Mouse (Mus musculus) ES-CJ7 (cell line): ENCODE data around the gene Hyal2.

Experiments used
- DNase-seq: peaks from one replicate; pipeline ENCODE4 v3.0.0; 2011; ENCODE audit warnings: low read depth, low spot score

The Hyal2 gene

DNA sequence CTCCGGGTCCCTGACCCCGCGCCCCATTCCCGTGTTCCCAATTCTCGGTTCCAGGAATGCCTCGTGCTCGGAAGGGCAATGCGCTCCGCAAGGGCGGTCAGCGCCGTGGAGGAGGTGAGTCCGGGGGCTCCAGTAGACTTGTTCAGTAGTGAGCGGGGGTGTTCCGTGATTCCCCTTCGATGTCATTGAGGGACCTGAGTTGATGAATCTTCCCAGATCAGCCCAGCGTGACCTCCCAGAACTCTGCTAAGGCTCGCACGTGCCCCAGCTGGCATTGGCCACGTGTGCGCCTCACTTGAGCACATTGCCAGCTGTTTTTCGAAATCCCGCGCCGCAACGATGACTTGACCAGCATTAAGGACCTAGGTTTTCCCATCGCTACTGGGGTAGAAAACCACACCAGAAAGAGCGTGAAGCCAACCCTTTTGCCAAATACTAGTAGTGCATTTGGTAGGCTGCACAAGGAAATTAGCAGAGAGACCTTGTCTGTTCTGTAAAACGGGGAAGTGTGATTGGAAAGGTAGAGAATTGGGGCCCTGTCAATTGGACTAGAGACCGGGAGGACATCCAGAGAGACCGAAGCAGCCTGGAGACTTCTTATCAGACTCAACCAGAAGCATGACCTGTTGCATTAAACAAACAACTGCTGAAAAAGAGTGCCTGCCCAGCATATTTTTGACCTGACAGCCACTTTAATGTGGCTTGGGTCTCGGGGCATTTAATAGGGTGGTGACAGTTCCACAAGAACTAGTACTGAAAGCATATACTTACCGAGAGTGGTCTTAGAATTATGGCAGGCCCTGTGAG, 20.3 kb downstream of the Hyal2 start:
- DNase-seq = peak; percentile 47

DNA sequence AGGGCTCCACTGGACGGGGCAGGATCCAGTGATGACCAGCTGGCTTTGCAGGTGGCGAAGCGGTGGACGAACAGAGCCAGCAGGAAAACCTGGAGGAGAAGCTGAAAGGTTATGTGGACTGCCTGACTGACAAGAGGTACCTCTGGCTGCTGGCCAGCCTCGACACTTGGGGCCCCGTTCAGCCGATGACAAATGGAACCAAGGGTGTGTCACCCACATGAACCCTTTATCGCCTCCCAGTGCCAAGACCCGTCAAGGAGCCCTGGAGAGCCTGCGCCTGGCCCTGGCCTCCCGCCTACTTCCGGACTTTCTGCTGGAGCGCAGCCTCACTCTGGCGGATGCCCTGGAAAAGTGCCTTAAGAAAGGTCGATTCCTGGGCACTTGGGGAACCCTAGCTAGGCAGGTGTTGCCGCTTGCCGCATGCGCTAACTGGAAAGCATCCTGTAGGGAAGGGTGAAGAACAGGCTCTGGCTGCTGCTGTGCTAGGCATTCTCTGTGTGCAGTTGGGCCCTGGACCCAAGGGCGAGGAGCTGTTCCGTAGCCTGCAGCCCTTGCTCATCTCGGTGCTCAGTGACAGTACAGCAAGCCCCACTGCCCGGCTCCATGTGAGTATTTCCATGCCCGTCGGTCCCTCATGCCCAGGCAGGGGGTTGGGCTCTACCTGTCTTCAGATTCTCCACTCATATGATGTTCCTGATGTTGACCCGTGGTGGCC, 22.5 kb downstream of the Hyal2 start:
- peak; percentile 76 for DNase-seq

DNA sequence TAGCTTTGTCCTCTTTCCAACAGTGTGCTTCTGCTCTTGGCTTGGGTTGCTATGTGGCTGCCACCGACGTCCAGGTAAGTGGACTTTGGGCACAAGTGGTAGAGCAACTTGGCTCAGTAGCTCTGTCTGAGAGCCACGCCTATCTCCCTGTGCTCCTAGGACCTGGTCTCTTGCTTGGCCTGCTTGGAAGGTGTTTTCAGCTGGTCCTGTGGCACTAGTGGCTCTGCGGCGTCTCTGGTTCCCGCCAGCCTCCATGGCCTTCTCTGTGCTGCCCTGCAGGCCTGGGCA, 23.0 kb downstream of the Hyal2 start:
- no peak for DNase-seq

DNA sequence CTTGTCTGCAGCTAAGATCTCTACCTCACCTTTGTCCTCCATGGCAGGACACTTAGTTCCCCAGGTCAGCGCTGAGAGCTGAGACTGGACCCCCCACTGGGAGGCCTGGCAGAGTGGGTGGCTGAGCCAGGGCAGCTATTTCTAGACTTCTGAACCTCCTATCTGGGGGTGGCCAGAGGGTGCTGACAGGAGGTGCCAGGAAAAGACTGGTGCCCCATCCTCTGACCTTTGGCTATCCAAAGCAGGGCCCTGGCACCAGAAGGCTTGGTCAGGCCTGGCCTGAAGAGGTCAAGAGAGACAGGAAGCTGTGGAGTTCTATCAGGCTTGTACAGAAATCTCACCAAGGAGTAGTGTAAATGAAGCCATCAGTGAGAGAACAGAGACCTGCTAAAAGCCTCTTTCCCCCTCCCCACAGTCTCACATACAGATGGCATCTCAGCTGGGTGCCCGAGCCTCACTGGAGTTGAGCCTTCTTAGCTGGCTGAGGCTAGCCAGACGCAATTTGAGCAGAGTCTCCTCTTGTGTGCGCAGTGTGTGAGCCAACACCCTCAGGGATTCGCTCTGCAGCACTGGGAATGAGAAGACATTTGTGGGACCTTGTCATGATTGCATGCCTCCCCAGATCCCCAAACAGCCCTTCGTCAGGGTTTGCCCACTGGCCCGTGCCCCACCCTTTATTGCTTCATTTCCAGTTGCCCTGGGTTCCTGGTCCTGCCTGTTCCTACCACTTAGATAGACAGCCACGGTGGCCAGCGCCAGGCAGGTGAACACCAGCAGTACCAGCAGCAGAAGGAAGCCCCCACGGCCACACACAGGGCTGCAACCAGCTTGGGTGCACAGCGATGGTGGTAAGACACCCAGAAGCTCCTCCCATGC, 25.6 kb downstream of the Hyal2 start:
- no peak for DNase-seq

- DNase-seq = peak; percentile 90
These were observed 26.7 kb downstream of the Hyal2 start for GRCm38 (mm10) chr9:107594281-107595062.

GRCm38 (mm10) chr9:107596619-107597569, 29.1 kb downstream of the Hyal2 start:
- DNase-seq = no peak

DNA sequence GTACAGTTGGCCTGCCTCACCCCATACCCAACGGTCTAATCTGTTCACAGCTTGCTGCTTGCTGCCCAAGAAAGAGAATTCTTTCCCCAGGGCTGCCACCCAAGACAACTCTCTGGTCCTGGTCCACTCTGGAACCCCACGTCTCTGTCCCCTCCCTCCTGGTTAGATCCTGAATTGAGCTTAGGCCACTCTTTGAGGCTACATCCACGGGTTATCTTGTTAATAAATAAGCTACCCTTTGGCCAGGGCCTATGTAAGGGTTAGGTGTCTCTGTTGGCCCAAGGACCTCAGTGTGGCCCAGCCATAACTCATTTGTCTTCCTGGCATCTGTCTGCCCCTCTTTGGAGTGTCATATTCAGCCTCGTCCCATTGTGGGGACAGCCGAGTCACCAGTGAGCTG, 30.6 kb downstream of the Hyal2 start:
- DNase-seq = no peak

GRCm38 (mm10) chr9:107599433-107599832, 31.7 kb downstream of the Hyal2 start:
- DNase-seq = peak; percentile 51

DNA sequence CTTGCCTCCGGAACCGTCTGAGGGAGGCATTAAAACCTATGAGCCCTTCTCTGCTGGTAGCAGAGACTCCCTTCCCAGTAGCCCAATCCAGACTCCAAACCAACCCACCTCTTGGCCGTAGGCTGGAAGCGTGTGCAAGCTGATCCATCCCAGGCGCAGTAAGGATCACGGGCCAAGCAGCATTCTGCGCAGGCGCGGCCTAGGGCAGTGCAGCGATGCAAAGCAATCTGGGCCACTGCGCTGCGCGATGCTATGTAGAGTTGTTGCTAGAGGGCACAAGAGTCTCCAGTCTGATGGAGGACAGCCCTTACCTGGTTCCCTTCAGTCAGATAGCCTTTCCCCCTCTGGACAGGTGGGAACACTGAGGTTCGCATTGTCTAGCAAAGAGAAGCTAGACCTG, 32.1 kb downstream of the Hyal2 start:
- DNase-seq = peak; percentile 88

DNA sequence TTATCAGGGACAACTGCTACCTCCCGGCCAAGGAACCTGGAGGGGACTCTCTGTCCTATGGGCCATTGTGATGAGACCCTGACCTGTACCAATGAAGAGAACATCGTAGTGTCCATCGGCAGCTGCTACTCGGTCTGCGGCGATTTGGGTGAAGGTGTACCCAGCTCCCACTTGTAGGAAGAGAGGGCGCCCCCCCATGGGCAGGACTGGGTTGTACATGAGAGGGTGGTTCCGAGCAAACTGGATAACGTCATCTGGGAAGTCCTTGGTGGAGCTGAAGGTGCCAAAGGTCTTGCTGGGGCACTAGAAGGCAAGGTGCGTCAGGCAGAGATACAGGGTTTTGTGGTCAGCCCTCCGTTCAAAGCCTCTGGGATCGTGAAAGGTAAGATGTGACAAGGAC, 33.0 kb downstream of the Hyal2 start:
- DNase-seq = peak; percentile 66

DNA sequence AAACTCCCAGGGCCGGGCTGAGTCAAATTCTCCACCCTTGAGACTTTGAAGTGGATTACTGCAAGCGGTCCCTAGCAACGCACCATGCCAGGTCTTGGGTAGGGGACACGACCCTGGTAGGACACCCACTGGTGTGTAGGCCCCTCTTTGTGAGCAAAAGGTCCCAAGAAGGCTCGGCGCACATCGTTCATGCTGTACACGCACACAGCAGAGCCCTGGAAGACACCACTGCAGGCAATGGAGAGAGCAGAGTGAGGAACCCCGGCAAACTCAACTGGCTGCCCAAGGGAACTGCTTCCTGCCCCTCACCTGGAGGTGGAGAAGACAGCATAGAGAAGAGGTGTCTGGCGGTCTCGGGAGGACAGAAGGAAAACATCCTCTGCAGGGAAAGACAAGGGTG, 33.5 kb downstream of the Hyal2 start:
- no peak for DNase-seq

DNA sequence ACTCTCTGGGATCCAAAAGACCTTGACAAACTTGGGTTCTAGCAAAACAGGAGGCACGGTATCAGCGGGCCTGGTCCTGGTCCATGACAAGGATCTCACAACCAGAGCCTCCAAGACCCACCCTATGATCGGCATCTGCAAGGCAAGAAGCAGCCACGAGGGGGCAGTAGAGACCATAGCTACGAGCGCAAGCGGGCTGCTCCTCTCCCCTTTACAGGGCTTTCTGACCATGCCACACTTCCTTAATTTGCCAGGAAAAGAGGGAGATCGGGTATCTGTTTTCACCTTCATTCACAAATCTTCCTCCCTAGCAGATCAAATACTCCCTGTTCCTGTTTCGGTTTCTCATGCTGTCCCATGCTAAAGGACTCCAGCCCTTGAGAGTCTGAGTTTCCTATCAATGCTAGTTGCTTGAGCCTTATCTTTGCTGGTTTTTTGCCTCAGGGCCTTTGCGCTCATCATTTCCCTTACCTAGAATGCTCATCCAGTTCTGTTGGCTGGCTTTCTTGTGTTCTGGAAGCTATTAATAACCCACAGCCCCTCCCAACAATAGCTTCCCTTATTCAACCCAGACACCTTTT, 34.4 kb downstream of the Hyal2 start:
- DNase-seq = peak; percentile 87

GRCm38 (mm10) chr9:107603251-107603650, 35.5 kb downstream of the Hyal2 start:
- DNase-seq = no peak

DNA sequence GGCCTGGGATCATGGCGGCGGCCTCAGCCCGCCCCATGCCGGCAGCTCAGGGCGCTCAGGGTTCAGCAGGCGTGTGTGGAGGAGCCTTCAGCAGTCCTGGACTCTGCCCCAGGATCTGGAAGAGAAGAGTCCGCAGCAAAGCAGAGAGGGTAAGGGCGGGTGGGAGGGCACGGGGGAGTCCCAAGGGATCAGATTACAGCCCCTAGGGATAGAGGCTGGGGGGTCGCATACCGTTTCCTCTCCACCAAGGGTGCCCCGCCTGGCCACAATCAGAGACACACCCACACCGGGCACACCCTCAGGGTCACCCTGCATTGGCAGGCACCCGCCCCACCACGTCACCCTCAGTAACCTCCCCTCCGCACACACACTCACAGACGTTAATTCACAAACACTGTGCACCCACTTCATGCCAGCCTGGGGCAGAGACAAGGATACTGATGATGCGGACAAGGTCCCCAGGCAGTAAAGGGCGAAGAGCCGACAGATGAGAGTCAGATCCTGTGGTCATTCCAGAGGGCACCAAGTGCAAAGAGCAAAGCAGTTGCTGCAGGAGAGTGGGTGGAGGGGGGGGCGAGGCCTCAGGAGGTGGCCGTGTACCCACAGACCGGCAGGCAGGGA, 37.4 kb downstream of the Hyal2 start:
- no peak for DNase-seq

DNA sequence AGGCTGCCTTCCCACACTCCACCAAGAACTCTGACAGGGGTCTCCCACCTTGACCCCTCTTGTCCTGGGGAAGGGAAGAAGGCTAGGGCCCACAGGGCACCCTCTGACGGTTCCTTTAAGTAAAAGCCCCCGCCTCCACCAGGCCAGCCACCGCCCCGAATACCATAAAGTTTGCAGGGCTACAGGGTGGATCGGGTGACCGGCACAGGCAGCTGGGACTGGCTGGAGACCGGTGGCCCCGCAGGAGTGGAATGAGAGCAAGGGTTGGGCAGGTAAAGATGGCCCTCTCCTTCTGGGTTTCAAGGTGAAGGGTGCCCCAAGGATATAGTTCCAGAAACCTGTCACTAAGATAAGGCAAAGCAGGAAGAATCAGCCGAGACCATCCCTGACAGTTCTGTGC, 38.8 kb downstream of the Hyal2 start:
- no peak for DNase-seq

- DNase-seq = no peak
These were observed 39.3 kb downstream of the Hyal2 start for GRCm38 (mm10) chr9:107607036-107607435.

DNA sequence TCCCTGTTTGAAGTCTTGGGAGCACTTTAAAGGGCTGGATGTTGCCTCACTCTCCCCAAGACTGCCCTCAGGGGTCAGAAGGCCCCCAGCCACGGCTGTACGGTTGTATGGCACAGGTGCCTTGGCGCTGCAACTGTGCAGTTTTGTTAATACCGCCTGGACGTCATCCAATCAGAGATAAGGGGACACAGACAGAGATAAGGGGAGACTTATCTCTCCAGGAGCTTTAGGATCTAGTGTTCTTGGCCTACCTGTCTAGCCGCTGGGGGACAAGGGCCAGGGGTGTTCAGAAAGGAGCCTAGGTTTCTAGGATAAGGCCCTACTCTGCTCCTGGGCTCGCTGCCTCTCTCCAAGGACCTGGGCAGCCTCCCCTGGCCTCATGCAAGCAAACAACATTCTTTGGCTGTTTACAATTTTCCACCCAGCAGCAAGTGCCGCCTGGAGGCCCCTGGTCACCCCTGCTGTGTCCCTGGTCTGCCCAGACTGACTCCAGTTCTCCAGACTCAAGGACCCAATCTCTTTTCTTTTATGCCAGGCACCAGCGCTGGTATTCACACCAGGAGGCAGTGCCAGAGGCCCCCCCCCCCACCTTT, 40.0 kb downstream of the Hyal2 start:
- no peak for DNase-seq

DNA sequence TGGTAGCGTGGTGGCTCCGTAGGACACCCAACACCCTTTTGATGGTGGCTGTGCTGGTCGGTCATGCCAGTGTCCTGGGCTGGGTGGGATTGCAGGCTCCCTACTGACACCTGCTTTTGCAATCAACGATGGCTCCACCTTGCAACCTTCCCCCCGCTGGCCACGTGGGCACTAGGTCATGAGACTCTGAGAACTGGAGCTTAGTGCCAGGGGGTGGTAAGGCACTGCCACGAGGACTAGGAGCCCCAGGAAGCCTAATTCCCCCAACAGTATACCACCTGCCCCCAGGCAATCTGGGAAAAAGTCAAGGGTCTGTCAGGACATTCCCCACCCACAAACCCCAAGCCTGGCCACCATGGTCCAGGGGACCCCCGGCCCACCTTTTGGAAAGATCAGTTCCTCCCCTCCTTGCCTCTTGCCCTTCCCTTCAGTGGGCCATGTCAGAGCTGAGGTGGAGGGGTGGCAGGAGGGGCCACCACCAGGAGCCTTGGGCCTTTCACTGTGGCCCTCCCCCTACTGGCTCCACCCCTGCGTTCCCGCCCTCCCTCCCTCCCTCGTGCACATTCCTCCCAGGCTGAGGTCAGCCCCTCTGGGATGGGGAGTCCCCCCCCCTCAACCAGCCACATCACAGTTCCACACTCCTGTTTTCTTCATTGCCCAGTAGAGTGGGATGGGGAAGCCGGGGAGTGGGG, 41.1 kb downstream of the Hyal2 start, which contains the start of gene Sema3b:
Gene Sema3b, minus strand, starts transcription at position 489 of the 692 bp plus-strand sequence.
- no peak for DNase-seq

DNA sequence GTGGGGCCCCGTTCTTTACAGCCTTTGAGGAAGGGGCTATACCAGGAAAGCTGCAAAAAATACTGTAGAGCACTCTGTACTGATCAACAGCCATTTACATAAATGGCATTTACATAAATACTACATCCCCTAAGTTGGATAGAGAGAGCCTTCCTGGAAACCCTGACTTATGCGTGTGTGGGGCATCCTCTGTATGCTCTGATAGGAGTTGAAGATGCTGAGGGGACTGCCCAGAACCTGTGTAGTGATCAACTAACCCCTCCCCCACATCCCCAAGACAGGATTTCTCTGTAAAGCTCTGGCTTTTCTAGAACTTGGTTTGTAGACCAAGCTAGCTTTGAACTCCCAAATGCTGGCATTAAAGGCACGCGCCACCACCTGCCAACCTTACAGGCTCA, 41.7 kb downstream of the Hyal2 start:
- no peak for DNase-seq
